Mouse (Mus musculus) kidney, postnatal 4 days (tissue): ENCODE results near the gene Hdgf.
A peak's percentile ranks its signal among the peaks of the same experiment; 100 is the strongest.
"Not testable (repeated sequence)": the region's sequence is repeated elsewhere in the genome, so short reads cannot be mapped to it uniquely, and the experiment has no call there.

ENCODE experiments used
- DNase-seq, 2 experiments: peaks; one replicate each; pipeline ENCODE4 v3.0.0; 2021; ENCODE audit warnings: mixed read lengths in 2 of 2

The Hdgf gene

GRCm38 (mm10) chr3:87905880-87906485 is at the start of gene Hdgf:
Hdgf (plus strand) TSS chr3:87906321.
- DNase-seq: peak; percentile 93 to 97

- no peak for DNase-seq
Measured at GRCm38 (mm10) chr3:87857666-87858065, 48.5 kb upstream of the Hdgf start.

GRCm38 (mm10) chr3:87859813-87860212 is 46.3 kb upstream of the Hdgf start:
- peak; percentile 68 to 78 for DNase-seq

GRCm38 (mm10) chr3:87864111-87864510 is 42.0 kb upstream of the Hdgf start:
- DNase-seq: not testable (repeated sequence)

- DNase-seq: no peak
Measured at GRCm38 (mm10) chr3:87877730-87878129, 28.4 kb upstream of the Hdgf start.

- DNase-seq: no peak
Measured at GRCm38 (mm10) chr3:87884291-87884690, 21.8 kb upstream of the Hdgf start.

- peak; percentile 59 to 74 for DNase-seq
Measured at GRCm38 (mm10) chr3:87884708-87885251, 21.3 kb upstream of the Hdgf start.

- peak; percentile 88 to 93 for DNase-seq
Measured at GRCm38 (mm10) chr3:87885281-87886003, 20.7 kb upstream of the Hdgf start, which contains the start of gene Prcc. Prcc (minus strand) TSS chr3:87885608.

GRCm38 (mm10) chr3:87886004-87886365 is 20.1 kb upstream of the Hdgf start:
- DNase-seq: peak; percentile 53 to 61

- no peak for DNase-seq
Measured at GRCm38 (mm10) chr3:87886416-87886815, 19.7 kb upstream of the Hdgf start.

- DNase-seq: not testable (repeated sequence)
Measured at GRCm38 (mm10) chr3:87887400-87887799, 18.7 kb upstream of the Hdgf start.

- no peak for DNase-seq
Measured at GRCm38 (mm10) chr3:87891481-87891880, 14.6 kb upstream of the Hdgf start.

GRCm38 (mm10) chr3:87893367-87893905 is 12.7 kb upstream of the Hdgf start:
- DNase-seq: no peak

GRCm38 (mm10) chr3:87899266-87899665 is 6.9 kb upstream of the Hdgf start:
- no peak for DNase-seq

- no peak for DNase-seq
Measured at GRCm38 (mm10) chr3:87899776-87900175, 6.3 kb upstream of the Hdgf start.

GRCm38 (mm10) chr3:87901036-87901624 is 5.0 kb upstream of the Hdgf start:
- no peak for DNase-seq

GRCm38 (mm10) chr3:87901959-87902358 is 4.2 kb upstream of the Hdgf start:
- DNase-seq: not testable (repeated sequence)

GRCm38 (mm10) chr3:87903821-87904220 is 2.3 kb upstream of the Hdgf start:
- no peak for DNase-seq

GRCm38 (mm10) chr3:87906601-87906980 is 470 bp downstream of the Hdgf start:
- peak; percentile 61 to 72 for DNase-seq

- peak; percentile 56 to 68 for DNase-seq
Measured at GRCm38 (mm10) chr3:87906981-87907857, 1.1 kb downstream of the Hdgf start.

GRCm38 (mm10) chr3:87907906-87908305 is 1.8 kb downstream of the Hdgf start:
- DNase-seq: peak in 1 of 2 experiments; percentile 31

- DNase-seq: no peak
Measured at GRCm38 (mm10) chr3:87909381-87909780, 3.3 kb downstream of the Hdgf start.
